Mouse (Mus musculus) kidney, embryonic 16.5 days (tissue): ENCODE data around the gene Ankrd23. TPM values are rescaled to one million over a fixed set of nuclear protein-coding genes. Genes with fewer than 3 reads are reported as not detected.

Experiments
- ATAC-seq: fragments of 200-750 bp; cut with Nextera tagmentation; 2 replicates; pipeline ENCODE4 v1.8.0; 2017; ENCODE audit warnings: moderate TSS enrichment; ENCODE audit not compliant: low FRiP score, low TSS enrichment
- H3K27ac ChIP-seq: fragments of 300-500 bp; sonication (generic); 2 replicates; pipeline ENCODE4 v1.5.1; 2014; ENCODE audit warnings: low read length
- H3K27me3 ChIP-seq: fragments of 300-500 bp; sonication (generic); 2 replicates; pipeline ENCODE4 v1.6.1; 2014; ENCODE audit warnings: low read length, control low read depth, mixed read lengths; ENCODE audit not compliant: insufficient read depth
- H3K36me3 ChIP-seq: fragments of 300-500 bp; sonication (generic); 2 replicates; pipeline ENCODE4 v1.6.1; 2014; ENCODE audit warnings: low read length, control low read depth, mixed read lengths; ENCODE audit not compliant: insufficient read depth
- H3K4me1 ChIP-seq: fragments of 300-500 bp; sonication (generic); 2 replicates; pipeline ENCODE4 v1.6.1; 2014; ENCODE audit warnings: low read length, control low read depth, mixed read lengths; ENCODE audit not compliant: insufficient read depth
- H3K4me2 ChIP-seq: fragments of 300-500 bp; sonication (generic); replicated peaks from 2 replicates; pipeline ENCODE4 v1.6.1; 2014; ENCODE audit warnings: low read depth, low read length
- H3K4me3 ChIP-seq: fragments of 300-500 bp; sonication (generic); 2 replicates; pipeline ENCODE4 v1.5.1; 2014; ENCODE audit warnings: mild to moderate bottlenecking, low read length
- H3K9ac ChIP-seq: fragments of 300-500 bp; sonication (generic); replicated peaks from 2 replicates; pipeline ENCODE4 v1.6.1; 2014; ENCODE audit warnings: low read length
- H3K9me3 ChIP-seq: fragments of 300-500 bp; sonication (generic); 2 replicates; pipeline ENCODE4 v1.6.1; 2016; ENCODE audit warnings: low read length, control low read depth
- WGBS: fragments of 180-500 bp; shearing (Covaris S2); extraction: QIAGEN DNeasy Blood & Tissue Kit; methylation state at CpG from one replicate; pipeline ENCODE4 v1.1.7; 2014; 5-methylcytosine and 5-hydroxymethylcytosine counted together
- polyA plus RNA-seq: library from polyadenylated mRNA; unstranded; fragments of >200 nt; fragmentation: Nextera tagmentation; extraction: Ambion mirVana; gene quantifications from 2 replicates; pipeline ENCODE4 v1.2.1, GENCODE M21; 2015

The Ankrd23 gene
- polyA plus RNA-seq, 1 experiment from 2014 or later = 15.2 TPM

DNA sequence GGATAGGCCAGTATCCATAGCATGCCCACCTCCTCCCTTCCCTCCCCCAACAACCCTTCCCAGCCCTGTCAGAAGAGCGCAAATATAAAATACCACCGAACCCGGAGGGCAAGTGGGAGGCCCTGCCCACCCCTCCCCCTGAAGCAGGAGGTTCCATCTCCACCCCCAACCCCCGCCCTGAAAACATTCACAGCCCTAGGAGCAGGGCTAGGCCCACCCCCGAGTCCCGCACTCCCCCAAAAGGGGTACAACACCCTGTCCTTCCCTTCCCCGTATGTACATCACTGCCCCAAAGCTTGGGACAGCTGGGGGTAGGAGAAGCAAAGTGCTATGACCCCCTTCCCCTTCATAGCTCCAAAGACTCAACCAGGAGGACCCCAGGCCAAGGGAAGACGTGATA, 12.1 kb upstream of the Ankrd23 start:
- Histone ChIP-seq H3K4me2 (0 out of 2 replicates have a peak overlapping the region, but pooled peaks have one; percentile 2), H3K27ac (0 out of 2 replicates have a peak overlapping the region, but pooled peaks have one; percentile 37), H3K27me3 (no peaks in the 10 kb centered on the region), H3K36me3 (peaks cover 52% of the 10 kb centered on the region), H3K9me3 (no peaks in the 10 kb centered on the region), H3K4me3 (no peak overlapping the region; the same call in 1 of the 2 replicates), H3K4me1 (peaks cover 47% of the 10 kb centered on the region), H3K9ac (0 out of 2 replicates have a peak overlapping the region, but pooled peaks have one; percentile 7)
- ATAC-seq = no peak
- WGBS = 33% methylated on average over 8 of the region's 8 CpGs

GRCm38 (mm10) chr1:36547981-36548598, 11.4 kb upstream of the Ankrd23 start:
- no peak overlapping the region; the same call in 1 of the 2 replicates for H3K9ac ChIP-seq

DNA sequence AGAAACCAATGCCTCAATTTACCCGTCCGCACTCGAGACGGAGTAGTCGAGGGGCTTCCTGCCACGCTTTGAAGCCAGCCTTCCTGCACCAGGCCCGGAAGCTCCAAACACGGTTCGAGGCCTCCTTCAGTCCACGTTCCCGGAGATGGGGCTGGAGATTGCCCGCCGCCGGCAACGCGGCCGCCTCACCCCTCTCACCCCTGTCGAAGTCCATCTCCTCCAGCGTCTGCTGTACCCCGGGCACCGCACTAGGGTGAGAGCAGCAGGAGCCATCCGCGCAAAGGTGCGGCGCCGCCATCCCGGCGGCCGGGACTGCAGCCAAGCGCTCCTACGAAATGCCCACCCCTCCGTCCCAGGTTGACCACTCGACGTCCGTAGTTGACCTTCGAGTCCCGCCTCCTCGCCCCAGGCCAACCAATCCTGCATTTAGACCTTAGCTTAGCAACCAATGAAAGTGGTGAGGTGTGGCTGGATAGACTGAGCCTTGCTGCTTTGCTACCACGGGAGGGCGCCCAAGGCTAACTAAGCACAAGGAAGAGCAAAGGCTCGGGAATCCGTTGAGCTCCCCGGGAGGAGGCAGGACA, 10.3 kb upstream of the Ankrd23 start, which contains the start of gene Ankrd39:
Ankrd39 (minus strand) TSS at position 558 of the 584 bp plus-strand sequence.
- H3K4me3 ChIP-seq = peak within 1 kb of the TSS; percentile 76
- peak within 1 kb of the TSS; percentile 89 for H3K9ac ChIP-seq
- peak within 1 kb of the TSS; percentile 74 for H3K27ac ChIP-seq
- no peaks in the 10 kb centered on the region for H3K27me3 ChIP-seq
- ATAC-seq = peak; percentile 98
- H3K9me3 ChIP-seq = no peaks in the 10 kb centered on the region
- peak within 1 kb of the TSS; percentile 74 for H3K4me2 ChIP-seq
- peaks cover 42% of the 10 kb centered on the region for H3K36me3 ChIP-seq
- WGBS = under 1% methylated on average over 43 of the region's 43 CpGs
- H3K4me1 ChIP-seq = peaks cover 33% of the 10 kb centered on the region

More at GRCm38 (mm10) chr1:36547981-36548598, 11.4 kb upstream of the Ankrd23 start:
- Histone ChIP-seq H3K27me3 (no peaks in the 10 kb centered on the region), H3K4me1 (peaks cover 41% of the 10 kb centered on the region), H3K27ac (peak overlapping the region; percentile 74), H3K36me3 (peaks cover 45% of the 10 kb centered on the region), H3K4me3 (no peak overlapping the region), H3K9me3 (no peaks in the 10 kb centered on the region), H3K4me2 (0 out of 2 replicates have a peak overlapping the region, but pooled peaks have one; percentile 14)
- no peak for ATAC-seq
- 28% methylated on average over 9 of the region's 9 CpGs for WGBS

- Histone ChIP-seq H3K4me3 (peak overlapping the region; percentile 76), H3K27me3 (no peaks in the 10 kb centered on the region), H3K27ac (no peak overlapping the region), H3K9ac (peak overlapping the region; percentile 89), H3K9me3 (no peaks in the 10 kb centered on the region), H3K4me2 (peak overlapping the region; percentile 74), H3K4me1 (peaks cover 33% of the 10 kb centered on the region), H3K36me3 (peaks cover 42% of the 10 kb centered on the region)
- ATAC-seq = no peak
- 73% methylated on average over 19 of the region's 19 CpGs for WGBS
These were observed 9.3 kb upstream of the Ankrd23 start for GRCm38 (mm10) chr1:36545845-36546600.

DNA sequence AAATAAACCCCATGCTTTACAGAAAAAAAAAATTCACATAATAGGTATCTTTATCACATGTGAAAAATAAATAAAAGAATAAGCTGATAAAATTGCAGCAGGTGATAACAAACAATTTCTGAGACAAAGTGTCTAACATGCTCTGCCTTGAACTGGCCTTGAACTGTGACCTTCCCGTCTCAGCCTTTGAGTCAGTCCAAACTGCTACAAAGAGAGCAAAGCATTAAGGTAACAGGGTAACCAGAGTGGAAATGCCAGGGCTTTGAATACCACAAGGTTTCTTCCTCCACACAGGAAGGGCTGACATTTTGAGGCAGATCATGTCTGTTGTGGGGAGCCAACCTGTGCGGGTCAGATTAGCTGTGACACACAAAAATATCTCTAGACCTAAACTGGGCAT, 8.7 kb upstream of the Ankrd23 start:
- H3K4me2 ChIP-seq = no peak overlapping the region
- H3K9ac ChIP-seq = no peak overlapping the region
- no peak overlapping the region for H3K27ac ChIP-seq
- ATAC-seq = no peak
- H3K4me1 ChIP-seq = peaks cover 33% of the 10 kb centered on the region
- no peaks in the 10 kb centered on the region for H3K9me3 ChIP-seq
- no peaks in the 10 kb centered on the region for H3K27me3 ChIP-seq
- H3K4me3 ChIP-seq = no peak overlapping the region
- 74% methylated on average over 2 of the region's 2 CpGs for WGBS
- H3K36me3 ChIP-seq = peaks cover 41% of the 10 kb centered on the region

- Histone ChIP-seq H3K9me3 (no peaks in the 10 kb centered on the region), H3K4me2 (no peak overlapping the region), H3K27me3 (no peaks in the 10 kb centered on the region), H3K27ac (no peak overlapping the region), H3K9ac (no peak overlapping the region), H3K4me1 (peaks cover 14% of the 10 kb centered on the region), H3K36me3 (peaks cover 38% of the 10 kb centered on the region), H3K4me3 (no peak overlapping the region)
- ATAC-seq = no peak
- 91% methylated on average over 9 of the region's 9 CpGs for WGBS
These were observed 6.2 kb upstream of the Ankrd23 start for GRCm38 (mm10) chr1:36542925-36543324.

DNA sequence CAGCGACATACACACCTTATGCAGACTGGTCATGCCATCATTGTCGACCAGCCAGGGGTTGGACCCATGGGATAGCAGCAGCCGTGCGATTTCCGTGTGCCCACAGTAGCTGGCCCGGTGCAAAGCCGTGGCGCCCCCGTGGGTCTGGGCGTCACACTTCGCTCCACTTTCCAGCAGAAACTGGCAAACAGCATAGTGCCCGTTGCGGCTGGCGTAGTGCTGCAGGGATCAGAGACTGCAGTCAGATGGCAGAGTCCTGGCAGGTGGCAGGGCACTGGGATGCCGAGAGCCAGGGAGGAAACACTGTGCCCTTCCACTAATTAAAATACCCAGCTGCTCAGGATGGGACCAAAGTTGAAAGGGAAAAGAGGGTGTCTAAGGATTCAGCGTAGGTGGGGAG, 5.2 kb upstream of the Ankrd23 start:
- peaks cover 42% of the 10 kb centered on the region for H3K36me3 ChIP-seq
- H3K4me3 ChIP-seq = no peak overlapping the region
- H3K4me1 ChIP-seq = peaks cover 7% of the 10 kb centered on the region; the same call in 1 of the 2 replicates
- 94% methylated on average over 16 of the region's 16 CpGs for WGBS
- H3K9ac ChIP-seq = no peak overlapping the region
- H3K27ac ChIP-seq = no peak overlapping the region
- no peak for ATAC-seq
- no peaks in the 10 kb centered on the region for H3K27me3 ChIP-seq
- H3K9me3 ChIP-seq = no peaks in the 10 kb centered on the region
- H3K4me2 ChIP-seq = no peak overlapping the region

GRCm38 (mm10) chr1:36540807-36541206, 4.1 kb upstream of the Ankrd23 start:
- no peak for ATAC-seq
- H3K36me3 ChIP-seq = peaks cover 42% of the 10 kb centered on the region
- no peak overlapping the region for H3K4me2 ChIP-seq
- WGBS = 91% methylated on average over 12 of the region's 12 CpGs
- no peaks in the 10 kb centered on the region for H3K27me3 ChIP-seq
- H3K9me3 ChIP-seq = no peaks in the 10 kb centered on the region
- H3K4me3 ChIP-seq = no peak overlapping the region
- no peak overlapping the region for H3K9ac ChIP-seq
- 0 out of 2 replicates have a peak, but pooled peaks cover 6% of the 10 kb centered on the region for H3K4me1 ChIP-seq
- H3K27ac ChIP-seq = no peak overlapping the region

DNA sequence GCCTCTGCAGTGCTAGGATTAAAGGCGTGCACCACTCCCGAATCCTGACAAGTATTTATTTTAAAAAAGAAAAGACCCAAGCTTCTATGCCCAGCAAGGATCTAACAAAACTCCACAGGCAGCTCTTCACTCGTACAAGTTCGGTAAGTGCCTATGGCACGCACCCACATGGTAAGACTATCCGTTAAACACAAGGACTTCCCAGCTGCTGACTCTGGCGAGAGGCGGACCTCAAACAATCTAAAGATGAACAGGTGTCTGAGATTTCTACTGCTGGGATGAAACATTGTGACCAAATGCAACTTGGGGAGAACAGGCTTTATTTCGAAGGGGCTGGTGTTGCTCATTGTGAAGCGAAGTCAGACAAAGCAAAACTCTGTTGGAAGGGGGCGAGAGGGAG, 3.4 kb upstream of the Ankrd23 start:
- H3K27me3 ChIP-seq = no peaks in the 10 kb centered on the region
- H3K4me2 ChIP-seq = no peak overlapping the region
- H3K36me3 ChIP-seq = peaks cover 42% of the 10 kb centered on the region
- no peak overlapping the region for H3K4me3 ChIP-seq
- no peak overlapping the region for H3K27ac ChIP-seq
- ATAC-seq = no peak
- 93% methylated on average over 11 of the region's 11 CpGs for WGBS
- H3K4me1 ChIP-seq = 0 out of 2 replicates have a peak, but pooled peaks cover 6% of the 10 kb centered on the region
- no peaks in the 10 kb centered on the region for H3K9me3 ChIP-seq
- H3K9ac ChIP-seq = no peak overlapping the region
